Mouse (Mus musculus) liver, embryonic 14.5 days (tissue): ENCODE data around the gene Chst14. TPM values are rescaled to one million over a fixed set of nuclear protein-coding genes. Genes with fewer than 3 reads are reported as not detected.

Experiments used
- ATAC-seq: fragments of 200-750 bp; cut with Nextera tagmentation; 2 replicates; pipeline ENCODE4 v1.8.0; 2017; ENCODE audit warnings: moderate number of reproducible peaks, mild to moderate bottlenecking, moderate library complexity; ENCODE audit not compliant: insufficient read depth
- DNase-seq, 3 experiments: peaks; one replicate each; pipeline ENCODE4 v3.0.0-alpha.2; 2012 to 2013; ENCODE audit warnings: low read depth in 3 of 3, low spot score in 3 of 3
- H3K27ac ChIP-seq: fragments of 300-500 bp; sonication (generic); 2 replicates; pipeline ENCODE4 v1.5.1; 2014; ENCODE audit warnings: moderate library complexity, mild to moderate bottlenecking, control low read depth, inconsistent platforms
- H3K27me3 ChIP-seq: fragments of 300-500 bp; sonication (generic); 2 replicates; pipeline ENCODE4 v1.6.1; 2014; ENCODE audit warnings: mild to moderate bottlenecking, low read length, moderate library complexity; ENCODE audit not compliant: control insufficient read depth, insufficient read depth
- H3K36me3 ChIP-seq: fragments of 300-500 bp; sonication (generic); replicated peaks from 2 replicates; pipeline ENCODE4 v1.6.1; 2014; ENCODE audit warnings: low read depth; ENCODE audit not compliant: control insufficient read depth, insufficient read depth
- H3K4me1 ChIP-seq, 2 experiments: fragments of 200-500 bp in 1 of 2; fragments of 300-500 bp in 1 of 2; sonication (generic) in 1 of 2; replicated peaks; 2 replicates each; pipeline ENCODE4 v1.6.1; 2012 to 2014; ENCODE audit warnings: antibody characterized with exemption in 1 of 2, inconsistent platforms in 1 of 2, low read length in 1 of 2; ENCODE audit not compliant: control insufficient read depth in 2 of 2, insufficient read depth in 2 of 2
- H3K4me2 ChIP-seq: fragments of 300-500 bp; sonication (generic); 2 replicates; pipeline ENCODE4 v1.6.1; 2014; ENCODE audit warnings: low read depth, mild to moderate bottlenecking, control low read depth, moderate library complexity
- H3K4me3 ChIP-seq, 2 experiments: fragments of 200-500 bp in 1 of 2; fragments of 300-500 bp in 1 of 2; sonication (generic) in 1 of 2; 2 replicates each; pipeline ENCODE4 v1.5.1; 2012 to 2014; ENCODE audit warnings: low read depth in 2 of 2, low read length in 2 of 2, mild to moderate bottlenecking in 2 of 2, control low read depth in 1 of 2, inconsistent platforms in 1 of 2, moderate library complexity in 1 of 2; ENCODE audit not compliant: insufficient read depth in 1 of 2
- H3K9ac ChIP-seq: fragments of 300-500 bp; sonication (generic); replicated peaks from 2 replicates; pipeline ENCODE4 v1.6.1; 2014; ENCODE audit warnings: mild to moderate bottlenecking, control low read depth, moderate library complexity
- H3K9me3 ChIP-seq: fragments of 300-500 bp; sonication (generic); 2 replicates; pipeline ENCODE4 v1.6.1; 2016; ENCODE audit warnings: low read length, mixed read lengths; ENCODE audit not compliant: control insufficient read depth
- CTCF ChIP-seq: IDR thresholded peaks from 2 replicates; pipeline ENCODE4 v1.5.1; 2016; ENCODE audit warnings: antibody characterized with exemption, low read depth, control low read depth
- EP300 ChIP-seq: IDR thresholded peaks from 2 replicates; pipeline ENCODE4 v1.6.1; 2016; ENCODE audit warnings: antibody characterized with exemption, low read depth
- WGBS: fragments of 180-500 bp; shearing (Covaris S2); extraction: QIAGEN DNeasy Blood & Tissue Kit; methylation state at CpG from one replicate; pipeline ENCODE4 v1.1.7; 2014; ENCODE audit not compliant: insufficient replicate concordance; 5-methylcytosine and 5-hydroxymethylcytosine counted together
- polyA plus RNA-seq, 2 experiments: library from polyadenylated mRNA; depleted of rRNA in 1 of 2; stranded (reverse) in 1 of 2; unstranded in 1 of 2; fragments of >200 nt; fragmentation: Nextera tagmentation in 1 of 2; extraction: Ambion mirVana in 1 of 2; gene quantifications; 2 replicates each; pipeline versions ENCODE4 v1.2.1 to v1.2.3; 2012 to 2014

Gene Chst14
- polyA plus RNA-seq, 2 experiments = 3.7 to 4.2 TPM

DNA sequence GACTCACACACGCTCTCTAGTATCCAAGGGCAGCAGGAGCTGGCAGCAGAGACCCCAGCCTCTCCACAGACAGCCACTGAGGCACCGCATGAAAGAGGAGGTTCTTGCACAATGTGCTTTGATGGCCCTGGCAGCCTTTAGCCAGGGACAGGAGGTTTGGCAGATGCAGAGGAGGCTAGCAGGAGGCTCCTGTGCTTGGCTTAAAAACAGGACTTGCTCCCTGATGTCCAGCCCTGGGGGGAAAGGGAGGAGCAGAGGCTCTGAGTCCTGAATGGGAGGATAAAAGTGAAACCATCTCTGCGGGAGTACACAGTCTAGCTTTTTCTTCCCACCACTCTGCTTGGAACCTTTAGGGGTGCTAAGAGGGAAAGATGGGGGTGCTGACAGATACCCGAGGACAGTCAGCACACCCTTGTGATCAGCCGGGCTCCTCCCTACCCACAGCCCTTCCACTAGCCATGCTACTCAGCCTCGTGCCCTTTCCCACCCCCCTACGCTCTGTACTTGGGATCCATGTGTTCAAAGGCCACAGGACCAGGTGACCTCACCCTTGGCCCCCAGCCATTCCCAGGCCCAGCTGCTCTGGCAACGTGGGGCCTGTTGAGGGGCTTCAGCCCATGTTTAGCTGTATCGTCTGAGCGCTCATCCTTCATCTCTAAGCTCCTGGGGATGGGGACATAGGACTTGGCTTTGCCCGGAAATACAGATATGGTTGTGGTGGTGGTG lies 12.6 kb upstream of the Chst14 start:
- Histone ChIP-seq H3K9me3 (no peaks in the 10 kb centered on the region), H3K36me3 (peaks cover 5% of the 10 kb centered on the region), H3K9ac (no peak overlapping the region), H3K27me3 (no peaks in the 10 kb centered on the region), H3K4me1 (peaks cover 0 to 5% of the 10 kb centered on the region in 2 experiments; a peak in 2 of 4 replicates), H3K4me3 (no peak overlapping the region), H3K27ac (no peak overlapping the region), H3K4me2 (no peak overlapping the region; the same call in 1 of the 2 replicates)
- ATAC-seq (0 out of 2 replicates have a peak, but pooled peaks have one; percentile 19), DNase-seq (no peak)
- no peak for TF ChIP-seq EP300
- TF ChIP-seq CTCF = no peak
- 63% methylated on average over 11 of the region's 11 CpGs for WGBS

DNA sequence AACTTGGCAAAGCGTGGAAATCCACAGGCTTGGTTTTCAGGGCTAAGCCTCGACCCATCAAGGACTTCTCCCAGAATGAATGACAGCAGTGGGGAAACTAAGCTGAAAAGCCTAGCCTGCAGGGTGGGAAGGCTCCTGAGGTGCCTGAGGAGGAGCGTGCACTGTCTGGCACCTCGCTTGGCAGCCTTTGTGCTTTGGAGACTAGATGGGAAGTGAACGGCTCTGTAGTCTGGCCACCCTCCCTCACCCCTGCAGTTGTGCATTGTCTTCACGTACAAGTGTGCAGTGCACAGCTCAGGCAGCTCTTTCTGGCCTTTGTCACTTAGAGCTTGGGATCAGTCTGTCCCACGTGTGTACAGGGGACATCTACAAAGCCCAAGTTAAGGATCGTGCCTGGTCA lies 11.6 kb upstream of the Chst14 start:
- Histone ChIP-seq H3K9me3 (no peaks in the 10 kb centered on the region), H3K4me1 (peaks cover 0 to 5% of the 10 kb centered on the region in 2 experiments; a peak in 2 of 4 replicates), H3K9ac (no peak overlapping the region), H3K27me3 (no peaks in the 10 kb centered on the region), H3K4me2 (no peak overlapping the region), H3K4me3 (no peak overlapping the region), H3K36me3 (peaks cover 5% of the 10 kb centered on the region), H3K27ac (no peak overlapping the region)
- ATAC-seq = no peak
- DNase-seq = no peak
- WGBS = 69% methylated on average over 8 of the region's 8 CpGs
- TF ChIP-seq EP300 (no peak), CTCF (no peak)

DNA sequence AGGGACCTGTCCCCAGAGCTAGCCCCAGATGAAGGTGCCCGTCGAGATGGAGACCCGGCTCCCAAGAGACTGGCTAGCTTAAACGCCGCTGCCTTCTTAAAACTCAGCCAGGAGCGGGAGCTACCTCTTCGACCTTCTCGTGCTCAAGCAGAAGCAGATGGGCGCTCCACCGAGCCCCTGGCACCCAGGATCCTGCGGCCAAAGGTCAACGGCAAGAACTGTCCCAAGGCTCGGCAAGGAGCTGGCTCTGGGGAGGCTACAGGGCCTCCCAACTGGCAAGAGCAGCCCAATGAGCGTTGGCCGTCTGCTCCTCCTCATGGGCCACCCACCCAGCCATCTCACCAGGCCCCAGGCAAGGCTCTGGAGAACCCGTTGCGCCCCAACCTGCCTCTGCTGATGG lies 9.9 kb upstream of the Chst14 start:
- no peak for TF ChIP-seq CTCF
- no peak for TF ChIP-seq EP300
- 89% methylated on average over 17 of the region's 17 CpGs for WGBS
- peaks cover 10% of the 10 kb centered on the region for H3K36me3 ChIP-seq
- H3K4me3 ChIP-seq = no peak overlapping the region
- no peaks in the 10 kb centered on the region for H3K4me1 ChIP-seq
- no peak for DNase-seq
- H3K9me3 ChIP-seq = no peaks in the 10 kb centered on the region
- H3K9ac ChIP-seq = no peak overlapping the region
- no peak overlapping the region for H3K4me2 ChIP-seq
- ATAC-seq = no peak
- H3K27me3 ChIP-seq = no peaks in the 10 kb centered on the region
- H3K27ac ChIP-seq = no peak overlapping the region

DNA sequence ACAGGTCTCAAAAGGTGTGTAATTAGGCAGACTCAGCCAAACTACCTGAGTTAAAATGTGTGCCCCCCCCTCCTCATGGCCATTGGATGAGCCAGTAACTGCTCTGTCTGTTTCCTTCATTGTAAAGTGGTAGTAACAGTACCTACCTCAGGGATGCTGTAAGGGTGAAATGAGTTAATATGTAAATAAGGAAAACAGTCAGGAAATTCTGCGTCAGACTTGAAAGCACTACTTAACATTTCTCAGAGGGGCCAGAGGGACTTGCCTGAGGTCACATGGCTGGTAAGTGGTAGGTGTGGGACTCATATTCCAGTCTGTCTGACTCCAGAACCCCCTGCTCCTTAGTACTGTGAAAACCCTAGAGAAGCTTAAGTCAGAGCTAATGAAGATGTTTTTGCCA lies 7.8 kb upstream of the Chst14 start:
- Histone ChIP-seq H3K27ac (no peak overlapping the region), H3K27me3 (no peaks in the 10 kb centered on the region), H3K4me1 (no peaks in the 10 kb centered on the region), H3K4me3 (no peak overlapping the region), H3K9ac (no peak overlapping the region), H3K36me3 (peaks cover 12% of the 10 kb centered on the region), H3K9me3 (no peaks in the 10 kb centered on the region), H3K4me2 (no peak overlapping the region)
- TF ChIP-seq EP300 = no peak
- DNase-seq (no peak), ATAC-seq (no peak)
- WGBS = 76% methylated on average over 1 of the region's 1 CpGs

DNA sequence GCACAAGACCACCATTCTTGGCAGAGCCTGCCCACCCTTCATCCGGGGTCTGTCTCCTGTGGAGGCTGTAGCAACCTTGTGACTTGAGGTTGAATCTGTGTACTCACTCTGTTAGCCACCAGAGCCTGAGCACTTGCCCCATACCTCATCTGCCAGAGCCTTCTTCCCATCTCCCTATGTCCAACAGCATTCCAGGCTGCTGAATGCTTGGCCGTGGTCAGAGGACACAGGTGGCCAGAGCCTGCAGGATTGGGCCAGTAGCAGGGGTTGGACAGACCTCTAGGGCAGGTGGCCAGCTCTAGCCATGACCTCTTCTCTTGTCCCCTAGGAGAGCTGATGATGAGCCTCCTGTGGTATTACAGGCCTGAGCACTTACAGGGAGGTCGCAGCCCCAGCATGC lies 5.9 kb upstream of the Chst14 start:
- Histone ChIP-seq H3K27ac (no peak overlapping the region), H3K4me3 (no peak overlapping the region), H3K27me3 (no peaks in the 10 kb centered on the region), H3K4me1 (no peaks in the 10 kb centered on the region), H3K9ac (no peak overlapping the region), H3K9me3 (no peaks in the 10 kb centered on the region), H3K36me3 (peaks cover 12% of the 10 kb centered on the region), H3K4me2 (no peak overlapping the region)
- WGBS = 82% methylated on average over 3 of the region's 3 CpGs
- TF ChIP-seq EP300 = no peak
- no peak for TF ChIP-seq CTCF
- DNase-seq = no peak
- no peak for ATAC-seq
